Mouse (Mus musculus): ENCODE data around the gene Thbs1. TPM values are rescaled to one million over a fixed set of nuclear protein-coding genes. Genes with fewer than 3 reads are reported as not detected.

The Thbs1 gene
- polyA plus RNA-seq, 1 experiment from 2014 or later = 85.5 TPM

- Histone ChIP-seq H3K9ac (ENCODE audit: low read depth, low read length) (peak overlapping the region; percentile 17; the same call in 1 of the 2 replicates), H3K4me2 (peak overlapping the region; percentile 84), H3K9me3 (ENCODE audit: control insufficient read depth, low read length) (no peaks in the 10 kb centered on the region), H3K4me1 (replicated peaks; ENCODE audit: control insufficient read depth, insufficient read depth, low read length) (peaks cover 3% of the 10 kb centered on the region; the same call in 1 of the 2 replicates), H3K27me3 (replicated peaks; ENCODE audit: control insufficient read depth, insufficient read depth, low read length) (peaks cover 7% of the 10 kb centered on the region), H3K36me3 (ENCODE audit: control insufficient read depth, insufficient read depth, low read length) (no peaks in the 10 kb centered on the region), H3K27ac (ENCODE audit: low read depth, low read length) (no peak overlapping the region; the same call in 1 of the 2 replicates), H3K4me3 (ENCODE audit: low read depth, low read length) (peak overlapping the region; percentile 48)
- DNase-seq (ENCODE audit: low spot score) (peak; percentile 82), ATAC-seq (replicated peaks; ENCODE audit: low FRiP score) (peak; percentile 61)
- WGBS = 1% methylated on average over 16 of the region's 16 CpGs
Observed at GRCm38 (mm10) chr2:118111116-118111487, 574 bp upstream of the Thbs1 start.

- H3K27me3 ChIP-seq (replicated peaks; ENCODE audit: control insufficient read depth, insufficient read depth, low read length) = peaks cover 7% of the 10 kb centered on the region
- H3K9me3 ChIP-seq (ENCODE audit: control insufficient read depth, low read length) = no peaks in the 10 kb centered on the region
- H3K9ac ChIP-seq (ENCODE audit: low read depth, low read length) = no peak overlapping the region
- ATAC-seq (replicated peaks; ENCODE audit: low FRiP score) (no peak), DNase-seq (ENCODE audit: low spot score) (no peak)
- H3K4me2 ChIP-seq = peak overlapping the region; percentile 84
- no peaks in the 10 kb centered on the region for H3K36me3 ChIP-seq (ENCODE audit: control insufficient read depth, insufficient read depth, low read length)
- no peak overlapping the region for H3K27ac ChIP-seq (ENCODE audit: low read depth, low read length)
- WGBS = 21% methylated on average over 5 of the region's 5 CpGs
- H3K4me3 ChIP-seq (ENCODE audit: low read depth, low read length) = peak overlapping the region; percentile 48
- H3K4me1 ChIP-seq (replicated peaks; ENCODE audit: control insufficient read depth, insufficient read depth, low read length) = peaks cover 3% of the 10 kb centered on the region; the same call in 1 of the 2 replicates
Observed at GRCm38 (mm10) chr2:118112438-118112837, 762 bp downstream of the Thbs1 start.

GRCm38 (mm10) chr2:118112846-118113479 is 1.3 kb downstream of the Thbs1 start:
- Histone ChIP-seq H3K27me3 (replicated peaks; ENCODE audit: control insufficient read depth, insufficient read depth, low read length) (peaks cover 7% of the 10 kb centered on the region), H3K4me1 (replicated peaks; ENCODE audit: control insufficient read depth, insufficient read depth, low read length) (peaks cover 3% of the 10 kb centered on the region; the same call in 1 of the 2 replicates), H3K36me3 (ENCODE audit: control insufficient read depth, insufficient read depth, low read length) (no peaks in the 10 kb centered on the region), H3K9me3 (ENCODE audit: control insufficient read depth, low read length) (no peaks in the 10 kb centered on the region), H3K9ac (ENCODE audit: low read depth, low read length) (0 out of 2 replicates have a peak overlapping the region, but pooled peaks have one; percentile 22), H3K27ac (ENCODE audit: low read depth, low read length) (no peak overlapping the region), H3K4me2 (peak overlapping the region; percentile 84), H3K4me3 (ENCODE audit: low read depth, low read length) (peak overlapping the region; percentile 48)
- DNase-seq (ENCODE audit: low spot score) (no peak), ATAC-seq (replicated peaks; ENCODE audit: low FRiP score) (no peak)
- 57% methylated on average over 21 of the region's 21 CpGs for WGBS

- Histone ChIP-seq H3K4me3 (ENCODE audit: low read depth, low read length) (0 out of 2 replicates have a peak overlapping the region, but pooled peaks have one; percentile 48), H3K9me3 (ENCODE audit: control insufficient read depth, low read length) (no peaks in the 10 kb centered on the region), H3K4me1 (replicated peaks; ENCODE audit: control insufficient read depth, insufficient read depth, low read length) (peaks cover 3% of the 10 kb centered on the region; the same call in 1 of the 2 replicates), H3K27me3 (replicated peaks; ENCODE audit: control insufficient read depth, insufficient read depth, low read length) (peaks cover 7% of the 10 kb centered on the region), H3K27ac (ENCODE audit: low read depth, low read length) (no peak overlapping the region), H3K9ac (ENCODE audit: low read depth, low read length) (no peak overlapping the region), H3K4me2 (peak overlapping the region; percentile 3; the same call in 1 of the 2 replicates), H3K36me3 (ENCODE audit: control insufficient read depth, insufficient read depth, low read length) (no peaks in the 10 kb centered on the region)
- 50% methylated on average over 8 of the region's 8 CpGs for WGBS
- ATAC-seq (replicated peaks; ENCODE audit: low FRiP score) (no peak), DNase-seq (ENCODE audit: low spot score) (peak; percentile 31)
Observed at GRCm38 (mm10) chr2:118113808-118114524, 2.3 kb downstream of the Thbs1 start.

- peak; percentile 20 for DNase-seq (ENCODE audit: low spot score)
- no peak for ATAC-seq (replicated peaks; ENCODE audit: low FRiP score)
- H3K27me3 ChIP-seq (replicated peaks; ENCODE audit: control insufficient read depth, insufficient read depth, low read length) = peaks cover 7% of the 10 kb centered on the region
- no peaks in the 10 kb centered on the region for H3K36me3 ChIP-seq (ENCODE audit: control insufficient read depth, insufficient read depth, low read length)
- H3K27ac ChIP-seq (ENCODE audit: low read depth, low read length) = no peak overlapping the region
- H3K4me1 ChIP-seq (replicated peaks; ENCODE audit: control insufficient read depth, insufficient read depth, low read length) = peaks cover 3% of the 10 kb centered on the region; the same call in 1 of the 2 replicates
- no peak overlapping the region for H3K9ac ChIP-seq (ENCODE audit: low read depth, low read length)
- no peaks in the 10 kb centered on the region for H3K9me3 ChIP-seq (ENCODE audit: control insufficient read depth, low read length)
- WGBS = 82% methylated on average over 10 of the region's 10 CpGs
- H3K4me3 ChIP-seq (ENCODE audit: low read depth, low read length) = no peak overlapping the region
- no peak overlapping the region; the same call in 1 of the 2 replicates for H3K4me2 ChIP-seq
Observed at GRCm38 (mm10) chr2:118114671-118115070, 3.0 kb downstream of the Thbs1 start.

GRCm38 (mm10) chr2:118115647-118116046 is 4.0 kb downstream of the Thbs1 start:
- no peak overlapping the region for H3K4me2 ChIP-seq
- 79% methylated on average over 7 of the region's 7 CpGs for WGBS
- no peak overlapping the region for H3K9ac ChIP-seq (ENCODE audit: low read depth, low read length)
- H3K27ac ChIP-seq (ENCODE audit: low read depth, low read length) = no peak overlapping the region
- no peaks in the 10 kb centered on the region for H3K36me3 ChIP-seq (ENCODE audit: control insufficient read depth, insufficient read depth, low read length)
- no peak overlapping the region for H3K4me3 ChIP-seq (ENCODE audit: low read depth, low read length)
- no peaks in the 10 kb centered on the region for H3K9me3 ChIP-seq (ENCODE audit: control insufficient read depth, low read length)
- peaks cover 3% of the 10 kb centered on the region; the same call in 1 of the 2 replicates for H3K4me1 ChIP-seq (replicated peaks; ENCODE audit: control insufficient read depth, insufficient read depth, low read length)
- DNase-seq (ENCODE audit: low spot score) (no peak), ATAC-seq (replicated peaks; ENCODE audit: low FRiP score) (no peak)
- peaks cover 7% of the 10 kb centered on the region for H3K27me3 ChIP-seq (replicated peaks; ENCODE audit: control insufficient read depth, insufficient read depth, low read length)

GRCm38 (mm10) chr2:118116180-118116579 is 4.5 kb downstream of the Thbs1 start:
- WGBS = 63% methylated on average over 2 of the region's 2 CpGs
- Histone ChIP-seq H3K4me1 (replicated peaks; ENCODE audit: control insufficient read depth, insufficient read depth, low read length) (0 out of 2 replicates have a peak, but pooled peaks cover 3% of the 10 kb centered on the region), H3K9ac (ENCODE audit: low read depth, low read length) (no peak overlapping the region), H3K9me3 (ENCODE audit: control insufficient read depth, low read length) (no peaks in the 10 kb centered on the region), H3K36me3 (ENCODE audit: control insufficient read depth, insufficient read depth, low read length) (no peaks in the 10 kb centered on the region), H3K4me2 (no peak overlapping the region), H3K27ac (ENCODE audit: low read depth, low read length) (no peak overlapping the region), H3K27me3 (replicated peaks; ENCODE audit: control insufficient read depth, insufficient read depth, low read length) (peaks cover 7% of the 10 kb centered on the region), H3K4me3 (ENCODE audit: low read depth, low read length) (no peak overlapping the region)
- ATAC-seq (replicated peaks; ENCODE audit: low FRiP score) (no peak), DNase-seq (ENCODE audit: low spot score) (no peak)

- ATAC-seq (replicated peaks; ENCODE audit: low FRiP score) (no peak), DNase-seq (ENCODE audit: low spot score) (no peak)
- peaks cover 7% of the 10 kb centered on the region for H3K27me3 ChIP-seq (replicated peaks; ENCODE audit: control insufficient read depth, insufficient read depth, low read length)
Observed at GRCm38 (mm10) chr2:118116754-118117290, 5.1 kb downstream of the Thbs1 start.

More at GRCm38 (mm10) chr2:118116754-118117290, 5.1 kb downstream of the Thbs1 start:
- no peak overlapping the region for H3K9ac ChIP-seq (ENCODE audit: low read depth, low read length)
- no peaks in the 10 kb centered on the region for H3K9me3 ChIP-seq (ENCODE audit: control insufficient read depth, low read length)
- no peak overlapping the region for H3K4me2 ChIP-seq
- no peak overlapping the region for H3K4me3 ChIP-seq (ENCODE audit: low read depth, low read length)
- no peak overlapping the region for H3K27ac ChIP-seq (ENCODE audit: low read depth, low read length)
- H3K4me1 ChIP-seq (replicated peaks; ENCODE audit: control insufficient read depth, insufficient read depth, low read length) = 0 out of 2 replicates have a peak, but pooled peaks cover 3% of the 10 kb centered on the region
- H3K36me3 ChIP-seq (ENCODE audit: control insufficient read depth, insufficient read depth, low read length) = no peaks in the 10 kb centered on the region
- 64% methylated on average over 3 of the region's 3 CpGs for WGBS
